Mouse (Mus musculus) liver, adult 2 months (tissue): ENCODE results near the gene 2410137M14Rik.

Experiments
- CTCF ChIP-seq: fragments of 200-500 bp; IDR thresholded peaks from 2 replicates; pipeline ENCODE4 v1.5.1; 2011; ENCODE audit warnings: low read depth, low read length, control low read depth
- POLR2A ChIP-seq: fragments of 200-500 bp; IDR thresholded peaks from 2 replicates; pipeline ENCODE4 v1.6.1; 2011; ENCODE audit warnings: low read length, control low read depth; ENCODE audit not compliant: insufficient read depth; ENCODE audit errors: extremely low read depth

DNA sequence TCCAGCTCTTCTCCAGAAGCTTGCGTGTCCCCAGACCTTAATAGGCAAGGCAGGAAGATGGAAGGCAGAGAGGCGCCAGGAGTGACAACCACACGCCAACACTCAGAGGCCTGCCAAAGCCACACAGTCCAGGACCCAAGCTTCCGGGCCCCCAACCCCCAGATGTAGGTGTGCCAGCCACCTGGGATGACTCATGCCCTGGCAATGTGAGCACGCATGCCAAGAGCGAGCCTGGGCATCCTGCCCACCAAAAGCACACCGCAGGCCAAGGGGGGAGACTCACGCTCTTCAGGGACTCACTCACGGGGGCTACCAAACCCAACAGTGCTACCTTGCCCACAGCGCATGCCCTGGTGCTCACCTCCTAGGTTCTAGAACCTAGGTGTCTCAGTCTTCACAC, 38.6 kb downstream of the 2410137M14Rik start:
- TF ChIP-seq CTCF: no peak
- no peak for TF ChIP-seq POLR2A
